Mouse (Mus musculus): Measurements from ENCODE around the gene B3gnt6. TPM values are rescaled to one million over a fixed set of nuclear protein-coding genes. Genes with fewer than 3 reads are reported as not detected.
A peak's percentile ranks its signal among the peaks of the same experiment; 100 is the strongest.

B3gnt6 gene
- total RNA-seq (2021), result not detected
- 0.06 TPM in 1 of 2 replicates, not detected in the other for polyA plus RNA-seq (2012; rRNA removed)
- long read RNA-seq, result 0 reads

GRCm38 (mm10) chr7:98199381-98199780 is at the start of gene B3gnt6:
TSS of gene B3gnt6 (minus strand) at chr7:98199481.
- 89% methylated on average over 4 of the region's 4 CpGs for WGBS
- intact Hi-C loops (cut with DNase I), result no loop called here
- no peak within 1 kb of the TSS for H3K4me3 ChIP-seq

GRCm38 (mm10) chr7:98236686-98237359 is 37.5 kb upstream of the B3gnt6 start:
- peak; percentile 12 to 22 for DNase-seq
- TF ChIP-seq EP300 (IDR thresholded peaks at IDR 0.05; ENCODE audit: insufficient read depth, low read depth, low read length) (no peak), CTCF (IDR thresholded peaks at IDR 0.05) (no peak), POLR2A (IDR thresholded peaks at IDR 0.05; ENCODE audit: insufficient read depth, low read depth, low read length) (no peak)
- H3K4me1 ChIP-seq (ENCODE audit: control insufficient read depth, insufficient read depth, low read length), result no peaks in the 10 kb centered on the region
- H3K27ac ChIP-seq, result no peak overlapping the region
- no peaks in the 10 kb centered on the region for H3K27me3 ChIP-seq (ENCODE audit: control insufficient read depth, insufficient read depth, low read length)
- no peaks in the 10 kb centered on the region for H3K79me2 ChIP-seq (replicated peaks; ENCODE audit: control insufficient read depth, insufficient read depth, low read length)
- H3K4me3 ChIP-seq, result no peak overlapping the region
- no peak overlapping the region for H3K9ac ChIP-seq (ENCODE audit: low read depth, low read length)
- intact Hi-C loops (cut with DNase I), result no loop called here
- 36% methylated on average over 3 of the region's 3 CpGs for WGBS
- no peaks in the 10 kb centered on the region for H3K36me3 ChIP-seq (ENCODE audit: control insufficient read depth, insufficient read depth, low read length)

More at GRCm38 (mm10) chr7:98199381-98199780, at the start of gene B3gnt6:
- no peak within 1 kb of the TSS for H3K27ac ChIP-seq
- no peak within 1 kb of the TSS for H3K9ac ChIP-seq (ENCODE audit: low read depth, low read length)
- peaks cover under 1% of the 10 kb centered on the region for H3K27me3 ChIP-seq (ENCODE audit: control insufficient read depth, insufficient read depth, low read length)
- no peak for TF ChIP-seq POLR2A (IDR thresholded peaks at IDR 0.05; ENCODE audit: insufficient read depth, low read depth, low read length)
- TF ChIP-seq CTCF (IDR thresholded peaks at IDR 0.05), result no peak
- no peak for TF ChIP-seq EP300 (IDR thresholded peaks at IDR 0.05; ENCODE audit: insufficient read depth, low read depth, low read length)
- H3K79me2 ChIP-seq (replicated peaks; ENCODE audit: control insufficient read depth, insufficient read depth, low read length), result no peaks in the 10 kb centered on the region
- no peaks in the 10 kb centered on the region for H3K4me1 ChIP-seq (ENCODE audit: control insufficient read depth, insufficient read depth, low read length)
- no peaks in the 10 kb centered on the region for H3K36me3 ChIP-seq (ENCODE audit: control insufficient read depth, insufficient read depth, low read length)
- no peak for DNase-seq

GRCm38 (mm10) chr7:98223796-98224195 is 24.5 kb upstream of the B3gnt6 start:
- Histone ChIP-seq H3K27me3 (ENCODE audit: control insufficient read depth, insufficient read depth, low read length) (no peaks in the 10 kb centered on the region), H3K36me3 (ENCODE audit: control insufficient read depth, insufficient read depth, low read length) (no peaks in the 10 kb centered on the region), H3K79me2 (replicated peaks; ENCODE audit: control insufficient read depth, insufficient read depth, low read length) (no peaks in the 10 kb centered on the region), H3K9ac (ENCODE audit: low read depth, low read length) (no peak overlapping the region), H3K4me1 (ENCODE audit: control insufficient read depth, insufficient read depth, low read length) (no peaks in the 10 kb centered on the region), H3K27ac (no peak overlapping the region), H3K4me3 (no peak overlapping the region)
- TF ChIP-seq EP300 (IDR thresholded peaks at IDR 0.05; ENCODE audit: insufficient read depth, low read depth, low read length), result no peak
- TF ChIP-seq POLR2A (IDR thresholded peaks at IDR 0.05; ENCODE audit: insufficient read depth, low read depth, low read length), result no peak
- TF ChIP-seq CTCF (IDR thresholded peaks at IDR 0.05), result no peak
- intact Hi-C loops (cut with DNase I), result no loop called here
- 94% methylated on average over 4 of the region's 4 CpGs for WGBS
- no peak for DNase-seq

GRCm38 (mm10) chr7:98216713-98217112 is 17.4 kb upstream of the B3gnt6 start:
- Histone ChIP-seq H3K27ac (no peak overlapping the region), H3K79me2 (replicated peaks; ENCODE audit: control insufficient read depth, insufficient read depth, low read length) (no peaks in the 10 kb centered on the region), H3K4me3 (no peak overlapping the region), H3K9ac (ENCODE audit: low read depth, low read length) (no peak overlapping the region), H3K27me3 (ENCODE audit: control insufficient read depth, insufficient read depth, low read length) (no peaks in the 10 kb centered on the region), H3K36me3 (ENCODE audit: control insufficient read depth, insufficient read depth, low read length) (no peaks in the 10 kb centered on the region), H3K4me1 (ENCODE audit: control insufficient read depth, insufficient read depth, low read length) (no peaks in the 10 kb centered on the region)
- DNase-seq, result no peak
- intact Hi-C loops (cut with DNase I), result no loop called here
- TF ChIP-seq EP300 (IDR thresholded peaks at IDR 0.05; ENCODE audit: insufficient read depth, low read depth, low read length), result no peak
- no peak for TF ChIP-seq CTCF (IDR thresholded peaks at IDR 0.05)
- TF ChIP-seq POLR2A (IDR thresholded peaks at IDR 0.05; ENCODE audit: insufficient read depth, low read depth, low read length), result no peak

GRCm38 (mm10) chr7:98202946-98203345 is 3.7 kb upstream of the B3gnt6 start:
- DNase-seq, result no peak
- Histone ChIP-seq H3K27me3 (ENCODE audit: control insufficient read depth, insufficient read depth, low read length) (no peaks in the 10 kb centered on the region), H3K9ac (ENCODE audit: low read depth, low read length) (no peak overlapping the region), H3K4me3 (no peak overlapping the region), H3K4me1 (ENCODE audit: control insufficient read depth, insufficient read depth, low read length) (no peaks in the 10 kb centered on the region), H3K27ac (no peak overlapping the region), H3K79me2 (replicated peaks; ENCODE audit: control insufficient read depth, insufficient read depth, low read length) (no peaks in the 10 kb centered on the region), H3K36me3 (ENCODE audit: control insufficient read depth, insufficient read depth, low read length) (no peaks in the 10 kb centered on the region)
- WGBS, result 60% methylated on average over 4 of the region's 4 CpGs
- no peak for TF ChIP-seq POLR2A (IDR thresholded peaks at IDR 0.05; ENCODE audit: insufficient read depth, low read depth, low read length)
- no peak for TF ChIP-seq EP300 (IDR thresholded peaks at IDR 0.05; ENCODE audit: insufficient read depth, low read depth, low read length)
- TF ChIP-seq CTCF (IDR thresholded peaks at IDR 0.05), result no peak
- intact Hi-C loops (cut with DNase I), result no loop called here

GRCm38 (mm10) chr7:98201493-98202028 is 2.3 kb upstream of the B3gnt6 start:
- H3K36me3 ChIP-seq (ENCODE audit: control insufficient read depth, insufficient read depth, low read length), result no peaks in the 10 kb centered on the region
- H3K4me3 ChIP-seq, result no peak overlapping the region
- no peak overlapping the region for H3K9ac ChIP-seq (ENCODE audit: low read depth, low read length)
- H3K27ac ChIP-seq, result no peak overlapping the region
- no peaks in the 10 kb centered on the region for H3K79me2 ChIP-seq (replicated peaks; ENCODE audit: control insufficient read depth, insufficient read depth, low read length)
- TF ChIP-seq CTCF (IDR thresholded peaks at IDR 0.05) (no peak), EP300 (IDR thresholded peaks at IDR 0.05; ENCODE audit: insufficient read depth, low read depth, low read length) (no peak), POLR2A (IDR thresholded peaks at IDR 0.05; ENCODE audit: insufficient read depth, low read depth, low read length) (no peak)
- intact Hi-C loops (cut with DNase I), result no loop called here
- WGBS, result 80% methylated on average over 5 of the region's 5 CpGs
- no peak for DNase-seq
- H3K27me3 ChIP-seq (ENCODE audit: control insufficient read depth, insufficient read depth, low read length), result no peaks in the 10 kb centered on the region
- H3K4me1 ChIP-seq (ENCODE audit: control insufficient read depth, insufficient read depth, low read length), result no peaks in the 10 kb centered on the region
